9 mouse cellular contexts compared by ENCODE assay signal in genomic region chr4:155774971-155775740, GRCm38 (mm10). TPM values are rescaled to one million over a fixed set of nuclear protein-coding genes. Genes with fewer than 3 reads are reported as not detected.
A peak's percentile ranks its signal among the peaks of the same experiment; 100 is the strongest.
DNase-seq lines count a peak whose midpoint lies in the region; ATAC-seq and TF ChIP-seq lines count a peak whose summit lies in the region.
"Had no signal": no experiment of that assay in that cellular context is flagged by ENCODE, and none has a peak within 500 bp of the region (broad histone marks: within the 10 kb centered on the region; RNA-seq: fewer than 3 reads in every experiment).

No protein-coding gene starts in this region.

- no peaks in the 10 kb centered on the region for H3K9me3 ChIP-seq in embryonic facial prominence, embryonic 10.5 days
- H3K9me3 ChIP-seq in intestine, embryonic 16.5 days (ENCODE audit: control insufficient read depth, low read length) = no peaks in the 10 kb centered on the region
- H3K9me3 ChIP-seq in liver, embryonic 14.5 days (ENCODE audit: control insufficient read depth, low read length) = no peaks in the 10 kb centered on the region

- DNase-seq in left cerebral cortex, adult 2 months (ENCODE audit: extremely low spot score in 1 of 2, low spot score in 2 of 2) = peak in 1 of 2 experiments; percentile 54
- DNase-seq in left cerebral cortex, adult 11 months (ENCODE audit: low spot score) = no peak
- peak; percentile 9 for DNase-seq in embryonic facial prominence, embryonic 10.5 days (ENCODE audit: low spot score)
- peak; percentile 84 to 86 for DNase-seq in heart, adult 18-20 months
- DNase-seq in liver, embryonic 14.5 days (ENCODE audit: low read depth in 3 of 3, low spot score in 3 of 3) = no peak
- DNase-seq in thymus, postnatal 25 days = no peak

- intact Hi-C loops in left cerebral cortex, adult 2 months (cut with DNase I) = no loop called here

- H3K27ac ChIP-seq in left cerebral cortex, adult 2 months = peak overlapping the region; percentile 92
- peak overlapping the region; percentile 59; the same call in 1 of the 2 replicates for H3K27ac ChIP-seq in embryonic facial prominence, embryonic 10.5 days (replicated peaks)
- H3K27ac ChIP-seq in intestine, embryonic 16.5 days (ENCODE audit: low read length) = peak overlapping the region; percentile 85
- no peak overlapping the region for H3K27ac ChIP-seq in liver, embryonic 14.5 days

- no peak for TF ChIP-seq CTCF in left cerebral cortex, adult 2 months (IDR thresholded peaks at IDR 0.05)
- no peak for TF ChIP-seq CTCF in liver, embryonic 14.5 days (IDR thresholded peaks at IDR 0.05; ENCODE audit: low read depth)

- no peak for TF ChIP-seq EP300 in liver, embryonic 14.5 days (IDR thresholded peaks at IDR 0.05; ENCODE audit: low read depth)

- WGBS in embryonic facial prominence, embryonic 10.5 days = 61% methylated on average over 9 of the region's 9 CpGs
- 38% methylated on average over 9 of the region's 9 CpGs for WGBS in intestine, embryonic 16.5 days
- WGBS in liver, embryonic 14.5 days (ENCODE audit: insufficient replicate concordance) = 39% methylated on average over 9 of the region's 9 CpGs

- peaks cover 54% of the 10 kb centered on the region for H3K4me1 ChIP-seq in embryonic facial prominence, embryonic 10.5 days
- peaks cover 53% of the 10 kb centered on the region for H3K4me1 ChIP-seq in intestine, embryonic 16.5 days (ENCODE audit: control insufficient read depth, insufficient read depth, low read length)
- peaks cover 0 to 2% of the 10 kb centered on the region in 2 experiments; a peak in 1 of 4 replicates for H3K4me1 ChIP-seq in liver, embryonic 14.5 days (replicated peaks; ENCODE audit: control insufficient read depth in 2 of 2, insufficient read depth in 2 of 2, low read length in 1 of 2)

- peak; percentile 9; the same call in 1 of the 2 replicates for ATAC-seq in intestine, embryonic 16.5 days
- no peak for ATAC-seq in liver, embryonic 14.5 days (ENCODE audit: insufficient read depth)
- peak; percentile 33; the same call in 1 of the 2 replicates for ATAC-seq in neutrophil, adult 5-6 weeks (ENCODE audit: extremely low read depth, insufficient number of reproducible peaks, low FRiP score, poor library complexity, severe bottlenecking)

- peaks cover 55% of the 10 kb centered on the region for H3K27me3 ChIP-seq in embryonic facial prominence, embryonic 10.5 days (replicated peaks; ENCODE audit: low read depth, poor library complexity, severe bottlenecking)
- H3K27me3 ChIP-seq in intestine, embryonic 16.5 days (replicated peaks; ENCODE audit: control insufficient read depth, insufficient read depth, low read length) = peaks cover 3% of the 10 kb centered on the region; the same call in 1 of the 2 replicates
- peaks cover 26% of the 10 kb centered on the region for H3K27me3 ChIP-seq in liver, embryonic 14.5 days (ENCODE audit: control insufficient read depth, insufficient read depth, low read length)

- H3K4me3 ChIP-seq in left cerebral cortex, adult 2 months = peak overlapping the region; percentile 66
- peak overlapping the region; percentile 55 for H3K4me3 ChIP-seq in embryonic facial prominence, embryonic 10.5 days
- peak overlapping the region; percentile 52 for H3K4me3 ChIP-seq in intestine, embryonic 16.5 days (ENCODE audit: low read length)
- no peak overlapping the region for H3K4me3 ChIP-seq in liver, embryonic 14.5 days (ENCODE audit: insufficient read depth in 1 of 2, low read depth in 2 of 2, low read length in 2 of 2)

- H3K9ac ChIP-seq in intestine, embryonic 16.5 days (ENCODE audit: low read depth, low read length) = 0 out of 2 replicates have a peak overlapping the region, but pooled peaks have one; percentile 38
- H3K9ac ChIP-seq in liver, embryonic 14.5 days (replicated peaks) = no peak overlapping the region

- H3K36me3 ChIP-seq in embryonic facial prominence, embryonic 10.5 days (replicated peaks) = 0 out of 2 replicates have a peak, but pooled peaks cover 3% of the 10 kb centered on the region
- no peaks in the 10 kb centered on the region for H3K36me3 ChIP-seq in intestine, embryonic 16.5 days (ENCODE audit: control insufficient read depth, insufficient read depth, low read length)
- no peaks in the 10 kb centered on the region for H3K36me3 ChIP-seq in liver, embryonic 14.5 days (replicated peaks; ENCODE audit: control insufficient read depth, insufficient read depth, low read depth)

- peak overlapping the region; percentile 91 for H3K4me2 ChIP-seq in intestine, embryonic 16.5 days (ENCODE audit: low read depth, low read length)
- H3K4me2 ChIP-seq in liver, embryonic 14.5 days (ENCODE audit: low read depth) = peak overlapping the region; percentile 60

RNA-seq across cellular contexts. Expression of gene Vwa1, which starts 0.7 kb away (rescaled TPM):
- total RNA-seq in left cerebral cortex, adult 2 months (2021) = 10 to 100 TPM; 13.6 to 15.9 TPM
- polyA plus RNA-seq in embryonic facial prominence, embryonic 10.5 days (2016; fragmentation: Nextera tagmentation; extraction: Ambion mirVana) = 8.6 and 9.3 TPM in 2 replicates
- 10 to 100 TPM in 1 of 2 experiments, 1 to 10 TPM in 1; 7.1 to 14.6 TPM for total RNA-seq in heart, adult 18-20 months (2021)
- 18.9 TPM in 2 replicates for polyA plus RNA-seq in intestine, embryonic 16.5 days (2015; fragmentation: Nextera tagmentation; extraction: Ambion mirVana)
- polyA plus RNA-seq in liver, embryonic 14.5 days (2012; rRNA removed) = 0.13 and 0.15 TPM in 2 replicates
- 0.14 and 0.19 TPM in 2 replicates for polyA plus RNA-seq in liver, embryonic 14.5 days (2014; fragmentation: Nextera tagmentation; extraction: Ambion mirVana)
- total RNA-seq in neutrophil, adult 5-6 weeks (2017) = 0.12 and 0.37 TPM in 2 replicates

RNA-seq across cellular contexts. Expression of gene Tmem88b, which starts 10.5 kb away (rescaled TPM):
- 10 to 100 TPM; 16.4 to 16.8 TPM for total RNA-seq in left cerebral cortex, adult 2 months (2021)
- 0.59 and 0.61 TPM in 2 replicates for polyA plus RNA-seq in embryonic facial prominence, embryonic 10.5 days (2016; fragmentation: Nextera tagmentation; extraction: Ambion mirVana)
- total RNA-seq in heart, adult 18-20 months (2021) = under 1 TPM; 0.42 to 0.85 TPM
- polyA plus RNA-seq in intestine, embryonic 16.5 days (2015; fragmentation: Nextera tagmentation; extraction: Ambion mirVana) = 0.89 and 1.1 TPM in 2 replicates
- 0.28 and 0.32 TPM in 2 replicates for polyA plus RNA-seq in liver, embryonic 14.5 days (2012; rRNA removed)
- polyA plus RNA-seq in liver, embryonic 14.5 days (2014; fragmentation: Nextera tagmentation; extraction: Ambion mirVana) = 0.04 and 0.11 TPM in 2 replicates
- 0.12 TPM in 1 of 2 replicates, not detected in the other for total RNA-seq in neutrophil, adult 5-6 weeks (2017)

RNA-seq across cellular contexts. Expression of gene Atad3a, which starts 14.3 kb away (rescaled TPM):
- total RNA-seq in left cerebral cortex, adult 2 months (2021) = 10 to 100 TPM; 53.0 to 58.8 TPM
- polyA plus RNA-seq in embryonic facial prominence, embryonic 10.5 days (2016; fragmentation: Nextera tagmentation; extraction: Ambion mirVana) = 132 and 137 TPM in 2 replicates
- total RNA-seq in heart, adult 18-20 months (2021) = 10 to 100 TPM; 44.6 to 44.8 TPM
- 142 and 150 TPM in 2 replicates for polyA plus RNA-seq in intestine, embryonic 16.5 days (2015; fragmentation: Nextera tagmentation; extraction: Ambion mirVana)
- polyA plus RNA-seq in liver, embryonic 14.5 days (2012; rRNA removed) = 28.7 and 41.8 TPM in 2 replicates
- polyA plus RNA-seq in liver, embryonic 14.5 days (2014; fragmentation: Nextera tagmentation; extraction: Ambion mirVana) = 31.2 and 38.7 TPM in 2 replicates
- 41.5 and 55.2 TPM in 2 replicates for total RNA-seq in neutrophil, adult 5-6 weeks (2017)

RNA-seq across cellular contexts. Expression of gene Ankrd65, which starts 15.1 kb away (rescaled TPM):
- total RNA-seq in left cerebral cortex, adult 2 months (2021) = under 1 TPM in 1 of 2 experiments, not detected in 1; 0.29 TPM
- 0.20 TPM in 1 of 2 replicates, not detected in the other for polyA plus RNA-seq in embryonic facial prominence, embryonic 10.5 days (2016; fragmentation: Nextera tagmentation; extraction: Ambion mirVana)
- not detected for total RNA-seq in heart, adult 18-20 months (2021)
- polyA plus RNA-seq in intestine, embryonic 16.5 days (2015; fragmentation: Nextera tagmentation; extraction: Ambion mirVana) = not detected in 2 replicates
- 0.02 and 0.03 TPM in 2 replicates for polyA plus RNA-seq in liver, embryonic 14.5 days (2012; rRNA removed)
- not detected in 2 replicates for polyA plus RNA-seq in liver, embryonic 14.5 days (2014; fragmentation: Nextera tagmentation; extraction: Ambion mirVana)
- not detected in 2 replicates for total RNA-seq in neutrophil, adult 5-6 weeks (2017)
- total RNA-seq: layer of hippocampus, postnatal 25 days had no signal

RNA-seq across cellular contexts. Expression of gene Mrpl20, which starts 27.5 kb away (rescaled TPM):
- 10 to 100 TPM; 82.7 to 84.8 TPM for total RNA-seq in left cerebral cortex, adult 2 months (2021)
- polyA plus RNA-seq in embryonic facial prominence, embryonic 10.5 days (2016; fragmentation: Nextera tagmentation; extraction: Ambion mirVana) = 254 and 259 TPM in 2 replicates
- 10 to 100 TPM; 76.7 to 79.8 TPM for total RNA-seq in heart, adult 18-20 months (2021)
- 210 and 226 TPM in 2 replicates for polyA plus RNA-seq in intestine, embryonic 16.5 days (2015; fragmentation: Nextera tagmentation; extraction: Ambion mirVana)
- 41.6 and 62.8 TPM in 2 replicates for polyA plus RNA-seq in liver, embryonic 14.5 days (2012; rRNA removed)
- 197 and 200 TPM in 2 replicates for polyA plus RNA-seq in liver, embryonic 14.5 days (2014; fragmentation: Nextera tagmentation; extraction: Ambion mirVana)
- 30.4 and 33.5 TPM in 2 replicates for total RNA-seq in neutrophil, adult 5-6 weeks (2017)

Comparison
In these comparisons a context has a peak if more than half of its experiments do, and no peak if none do; other contexts are left out.
1. DNase-seq: peak in embryonic facial prominence, embryonic 10.5 days (single experiment) and heart, adult 18-20 months (2 of 2); none in left cerebral cortex, adult 11 months (single experiment), liver, embryonic 14.5 days (0 of 3) and thymus, postnatal 25 days (single experiment).
2. H3K4me3 ChIP-seq: peak in left cerebral cortex, adult 2 months (single experiment), embryonic facial prominence, embryonic 10.5 days (single experiment) and intestine, embryonic 16.5 days (single experiment); none in liver, embryonic 14.5 days (0 of 2).
3. RNA of gene Tmem88b, which starts 10.5 kb away (total RNA-seq): 16.4 to 16.8 TPM in left cerebral cortex, adult 2 months; 0.42 to 0.85 TPM in heart, adult 18-20 months and 0.12 TPM in neutrophil, adult 5-6 weeks; every median in the first group is over 4 times any median in the second.